ENCODE assay signal across 12 mouse cellular contexts in genomic region chr3:152300376-152301337, GRCm38 (mm10). TPM values are rescaled to one million over a fixed set of nuclear protein-coding genes. Genes with fewer than 3 reads are reported as not detected.
DNase-seq lines count a peak whose midpoint lies in the region; ATAC-seq and TF ChIP-seq lines count a peak whose summit lies in the region.
"Had no signal": no experiment of that assay in that cellular context is flagged by ENCODE, and none has a peak within 500 bp of the region (broad histone marks: within the 10 kb centered on the region; RNA-seq: fewer than 3 reads in every experiment).

No protein-coding gene starts in this region.

- ATAC-seq in limb, embryonic 12.5 days (ENCODE audit: insufficient number of reproducible peaks, insufficient read depth, low FRiP score, low TSS enrichment, low read depth): no peak
- ATAC-seq in granulocyte monocyte progenitor cell, adult 5-6 weeks (replicated peaks; ENCODE audit: poor library complexity, severe bottlenecking): 0 out of 2 replicates have a peak, but pooled peaks have one; percentile 33
- no peak for ATAC-seq in monocyte, adult 5-6 weeks (replicated peaks; ENCODE audit: insufficient number of reproducible peaks, low FRiP score, low TSS enrichment, poor library complexity, severe bottlenecking)

- DNase-seq in heart, adult 2 months: no peak
- no peak for DNase-seq in heart, postnatal 4 days
- no peak for DNase-seq in limb, embryonic 10.5 days (ENCODE audit: low spot score)
- DNase-seq in 416B (ENCODE audit: low read depth): peak; percentile 17
- no peak for DNase-seq in cerebellum, postnatal 36 days
- DNase-seq: adrenal gland, postnatal 25 days; heart, adult 18-20 months had no signal

- H3K79me2 ChIP-seq in heart, adult 2 months (replicated peaks; ENCODE audit: control insufficient read depth, insufficient read depth, low read length): no peaks in the 10 kb centered on the region

- 87% methylated on average over 14 of the region's 14 CpGs for WGBS in heart, adult 2 months
- WGBS in limb, embryonic 12.5 days: 72% methylated on average over 14 of the region's 14 CpGs
- WGBS in limb, embryonic 10.5 days: 83% methylated on average over 14 of the region's 14 CpGs

- no peaks in the 10 kb centered on the region for H3K27me3 ChIP-seq in heart, adult 2 months (ENCODE audit: control insufficient read depth, insufficient read depth, low read length)
- H3K27me3 ChIP-seq in limb, embryonic 12.5 days: no peaks in the 10 kb centered on the region
- no peaks in the 10 kb centered on the region for H3K27me3 ChIP-seq in limb, embryonic 10.5 days (ENCODE audit: low read depth, poor library complexity, severe bottlenecking)

- no peak overlapping the region for H3K4me2 ChIP-seq in limb, embryonic 12.5 days
- H3K4me2 ChIP-seq: hindbrain, embryonic 14.5 days had no signal

- peak; percentile 45 for TF ChIP-seq CTCF in heart, adult 2 months (IDR thresholded peaks at IDR 0.05)

- intact Hi-C loops in heart, adult 2 months (cut with DNase I): no loop called here

- H3K4me3 ChIP-seq in heart, adult 2 months: no peak overlapping the region
- H3K4me3 ChIP-seq in limb, embryonic 12.5 days (replicated peaks): no peak overlapping the region
- no peak overlapping the region for H3K4me3 ChIP-seq in limb, embryonic 10.5 days
- H3K4me3 ChIP-seq: myocyte had no signal

- no peak for TF ChIP-seq EP300 in heart, adult 2 months (IDR thresholded peaks at IDR 0.05; ENCODE audit: insufficient read depth, low read depth, low read length)

- peaks cover 1% of the 10 kb centered on the region for H3K4me1 ChIP-seq in heart, adult 2 months (ENCODE audit: control insufficient read depth, insufficient read depth, low read length)
- H3K4me1 ChIP-seq in limb, embryonic 12.5 days (replicated peaks): peaks cover 4% of the 10 kb centered on the region; the same call in 1 of the 2 replicates
- peaks cover 4% of the 10 kb centered on the region; the same call in 1 of the 2 replicates for H3K4me1 ChIP-seq in limb, embryonic 10.5 days

- peaks cover 6% of the 10 kb centered on the region for H3K36me3 ChIP-seq in heart, adult 2 months (ENCODE audit: control insufficient read depth, insufficient read depth, low read length)
- peaks cover 44% of the 10 kb centered on the region for H3K36me3 ChIP-seq in limb, embryonic 12.5 days
- H3K36me3 ChIP-seq in limb, embryonic 10.5 days: peaks cover 47% of the 10 kb centered on the region

- no peak for TF ChIP-seq POLR2A in heart, adult 2 months (IDR thresholded peaks at IDR 0.05; ENCODE audit: insufficient read depth, low read depth, low read length)

- H3K9me3 ChIP-seq in limb, embryonic 12.5 days: no peaks in the 10 kb centered on the region
- no peaks in the 10 kb centered on the region for H3K9me3 ChIP-seq in limb, embryonic 10.5 days (replicated peaks)

- no peak overlapping the region for H3K27ac ChIP-seq in heart, adult 2 months
- H3K27ac ChIP-seq in limb, embryonic 12.5 days: peak overlapping the region; percentile 5; the same call in 1 of the 2 replicates
- no peak overlapping the region for H3K27ac ChIP-seq in limb, embryonic 10.5 days
- H3K27ac ChIP-seq: hindbrain, embryonic 14.5 days had no signal

- H3K9ac ChIP-seq in heart, adult 2 months (ENCODE audit: low read depth, low read length): no peak overlapping the region
- H3K9ac ChIP-seq in limb, embryonic 12.5 days (replicated peaks): no peak overlapping the region
- H3K9ac ChIP-seq: hindbrain, embryonic 14.5 days had no signal

RNA-seq across cellular contexts. Expression of gene Nexn, which starts 34.5 kb away (rescaled TPM):
- 100 to 1,000 TPM; 316 to 339 TPM for total RNA-seq in heart, adult 2 months (2021)
- polyA plus RNA-seq in heart, adult 2 months (2012; rRNA removed): 16.4 and 27.2 TPM in 2 replicates
- 100 to 1,000 TPM; 281 to 301 TPM for total RNA-seq in heart, postnatal 4 days (2021)
- polyA plus RNA-seq in limb, embryonic 12.5 days (2016; fragmentation: Nextera tagmentation; extraction: Ambion mirVana): 14.0 and 17.0 TPM in 2 replicates
- 3.0 and 3.1 TPM in 2 replicates for polyA plus RNA-seq in limb, embryonic 10.5 days (2016; fragmentation: Nextera tagmentation; extraction: Ambion mirVana)
- total RNA-seq in granulocyte monocyte progenitor cell, adult 5-6 weeks (2014; fragmentation: Nextera tagmentation): not detected in 2 replicates
- not detected in 2 replicates for total RNA-seq in granulocyte monocyte progenitor cell, adult 5-6 weeks (2017)
- not detected in 3 replicates for total RNA-seq in monocyte, adult 5-6 weeks (2017)

RNA-seq across cellular contexts. Expression of gene Miga1, which starts 39.5 kb away (rescaled TPM):
- 10 to 100 TPM; 11.0 to 12.6 TPM for total RNA-seq in heart, adult 2 months (2021)
- 4.2 and 10.2 TPM in 2 replicates for polyA plus RNA-seq in heart, adult 2 months (2012; rRNA removed)
- total RNA-seq in heart, postnatal 4 days (2021): 10 to 100 TPM; 17.2 to 17.7 TPM
- polyA plus RNA-seq in limb, embryonic 12.5 days (2016; fragmentation: Nextera tagmentation; extraction: Ambion mirVana): 22.2 and 24.9 TPM in 2 replicates
- polyA plus RNA-seq in limb, embryonic 10.5 days (2016; fragmentation: Nextera tagmentation; extraction: Ambion mirVana): 16.8 and 21.5 TPM in 2 replicates
- 23.8 and 33.7 TPM in 2 replicates for total RNA-seq in granulocyte monocyte progenitor cell, adult 5-6 weeks (2014; fragmentation: Nextera tagmentation)
- 16.6 and 21.3 TPM in 2 replicates for total RNA-seq in granulocyte monocyte progenitor cell, adult 5-6 weeks (2017)
- total RNA-seq in monocyte, adult 5-6 weeks (2017): 5.5 to 13.6 TPM (median 5.7 TPM) in 3 replicates

RNA-seq across cellular contexts. Expression of gene Usp33, which starts 45.6 kb away (rescaled TPM):
- 10 to 100 TPM; 23.1 to 24.3 TPM for total RNA-seq in heart, adult 2 months (2021)
- 9.0 and 19.6 TPM in 2 replicates for polyA plus RNA-seq in heart, adult 2 months (2012; rRNA removed)
- total RNA-seq in heart, postnatal 4 days (2021): 10 to 100 TPM; 29.9 to 31.6 TPM
- polyA plus RNA-seq in limb, embryonic 12.5 days (2016; fragmentation: Nextera tagmentation; extraction: Ambion mirVana): 53.8 and 54.8 TPM in 2 replicates
- polyA plus RNA-seq in limb, embryonic 10.5 days (2016; fragmentation: Nextera tagmentation; extraction: Ambion mirVana): 46.4 and 52.0 TPM in 2 replicates
- 24.7 and 25.8 TPM in 2 replicates for total RNA-seq in granulocyte monocyte progenitor cell, adult 5-6 weeks (2014; fragmentation: Nextera tagmentation)
- total RNA-seq in granulocyte monocyte progenitor cell, adult 5-6 weeks (2017): 48.4 and 49.6 TPM in 2 replicates
- total RNA-seq in monocyte, adult 5-6 weeks (2017): 89.3 to 119 TPM (median 109 TPM) in 3 replicates

Comparison
In these comparisons a context has a peak if more than half of its experiments do, and no peak if none do; other contexts are left out.
1. RNA of gene Nexn, which starts 34.5 kb away (total RNA-seq): 316 to 339 TPM in heart, adult 2 months and 281 to 301 TPM in heart, postnatal 4 days; not detected in granulocyte monocyte progenitor cell, adult 5-6 weeks and not detected in monocyte, adult 5-6 weeks; every median in the first group is over 100 times any median in the second.